Mouse (Mus musculus) E14TG2a.4 (cell line): Measurements from ENCODE around the gene Ms4a3.

Source experiments
- CTCF ChIP-seq: conservative IDR thresholded peaks from 2 replicates; pipeline ENCODE4 v1.5.1; 2014; ENCODE audit warnings: low read length
- NANOG ChIP-seq: IDR thresholded peaks from 2 replicates; pipeline ENCODE4 v1.6.1; 2014; ENCODE audit warnings: borderline replicate concordance, low read length, mixed read lengths

DNA sequence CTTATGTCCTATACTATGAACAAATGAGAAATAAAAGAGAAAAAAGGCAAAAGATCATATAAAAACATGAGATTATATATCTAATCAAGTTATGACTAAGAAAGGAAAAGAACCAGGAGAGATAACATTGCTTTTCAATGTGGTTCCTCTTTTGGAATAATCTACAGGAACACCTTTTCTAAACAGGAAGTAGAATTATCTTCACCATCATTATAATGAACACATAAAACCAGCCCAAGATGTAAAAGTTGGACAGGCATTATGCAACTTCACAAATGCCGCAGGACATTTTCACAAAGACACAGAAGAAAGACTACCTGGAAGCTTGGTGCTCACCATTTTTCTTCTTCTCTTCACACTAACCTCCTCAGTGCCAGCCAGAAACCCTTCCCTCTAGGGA, 27.6 kb downstream of the Ms4a3 start:
- TF ChIP-seq CTCF, result no peak
- TF ChIP-seq NANOG, result no peak
